Mouse (Mus musculus): ENCODE measurements around the gene Dgcr8.

Dgcr8 gene

DNA sequence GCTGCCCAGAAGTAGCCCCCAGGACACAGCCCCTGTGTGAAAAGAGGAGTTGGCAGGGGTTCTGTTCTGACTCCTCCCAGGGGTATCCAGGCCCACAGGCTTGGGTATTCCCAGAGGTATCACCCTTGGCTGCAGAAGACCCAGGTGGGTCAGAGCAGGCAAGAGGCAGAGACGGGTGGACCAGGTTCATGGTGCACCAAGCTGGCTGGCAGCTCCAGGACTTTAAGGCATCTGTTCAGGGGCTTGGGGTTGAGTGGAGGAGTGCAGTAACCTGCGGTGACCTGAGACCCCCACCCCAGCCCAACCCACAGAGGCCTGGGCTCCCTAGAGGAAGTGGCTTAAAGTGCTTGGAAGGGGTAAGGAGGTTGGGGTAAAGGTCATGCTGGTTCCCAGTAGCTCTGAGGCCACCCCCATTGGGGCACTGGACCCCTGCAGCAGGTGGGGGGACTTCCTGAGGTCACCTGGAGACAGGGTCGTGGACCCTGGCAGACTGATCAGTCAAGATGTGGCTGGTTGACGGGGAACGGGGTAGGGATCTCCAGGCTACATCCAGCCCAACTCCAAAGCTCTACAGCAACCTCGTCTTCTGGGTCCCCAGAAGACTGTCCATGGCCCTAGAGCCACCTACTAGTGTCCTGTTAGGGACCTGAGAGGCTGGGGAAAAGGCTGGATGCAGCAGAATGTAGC lies 68.0 kb downstream of the Dgcr8 start:
- no peak for DNase-seq (ENCODE audit: low read depth, low spot score)

DNA sequence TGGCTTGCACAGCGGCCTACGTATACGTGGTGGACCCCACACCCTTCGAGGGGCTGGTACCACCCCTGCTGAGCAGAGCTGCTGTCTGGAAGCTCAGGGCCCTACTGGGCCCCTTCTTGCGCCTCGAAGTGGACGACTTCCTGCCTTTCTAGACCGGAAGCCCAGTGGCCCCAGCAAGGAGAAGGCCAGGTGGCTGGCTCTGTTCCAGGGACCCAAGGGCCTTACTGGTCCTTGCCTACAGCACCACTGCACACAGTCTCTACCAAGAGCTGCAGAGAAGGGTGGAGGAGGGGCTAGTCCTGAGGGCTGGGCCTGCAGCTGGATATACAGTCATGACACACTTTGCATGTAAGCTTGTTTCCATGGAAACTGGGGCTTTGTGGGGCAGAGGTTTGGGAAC lies 69.0 kb downstream of the Dgcr8 start:
- no peak for DNase-seq (ENCODE audit: low read depth, low spot score)

DNA sequence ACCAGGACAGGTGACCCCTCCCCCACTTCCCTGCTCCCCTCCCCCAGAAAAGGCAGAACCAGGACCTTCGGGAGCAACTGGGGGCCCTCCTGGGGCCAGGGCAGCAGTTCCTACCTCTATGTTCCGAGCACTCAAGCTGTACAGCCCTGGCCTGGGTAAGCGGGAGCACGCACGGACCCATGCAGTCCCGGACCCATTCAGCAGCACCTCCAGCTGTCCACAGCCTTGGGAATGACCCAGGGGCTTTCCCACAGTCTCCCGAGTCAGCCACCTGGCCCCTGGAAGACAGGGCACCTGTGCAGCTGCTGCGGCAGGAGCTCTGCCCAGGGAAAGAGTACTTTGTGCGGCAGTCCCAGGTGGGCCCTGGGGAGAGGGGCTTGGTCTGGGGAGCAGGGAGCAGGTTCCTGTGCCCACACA lies 70.5 kb downstream of the Dgcr8 start:
- no peak for DNase-seq (ENCODE audit: low read depth, low spot score)

DNA sequence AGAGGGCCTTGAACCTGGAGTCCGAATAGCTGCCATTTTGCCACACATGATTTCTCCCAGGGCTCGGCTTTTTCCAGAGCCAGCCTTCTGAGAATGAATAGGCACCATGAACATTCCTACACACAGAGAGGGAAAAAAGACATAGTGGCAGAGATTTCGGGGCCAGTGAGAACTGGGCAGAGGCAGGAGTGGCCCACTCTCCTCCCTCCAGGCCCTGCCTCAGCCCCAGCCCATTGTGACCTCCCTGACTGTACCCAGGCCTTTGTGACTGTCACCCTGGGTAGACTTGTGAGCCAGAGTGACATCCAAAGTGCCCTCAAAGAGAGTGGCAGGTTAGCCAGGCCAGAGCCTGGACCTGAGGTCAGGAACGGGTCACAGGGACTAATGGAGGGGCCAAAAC lies 71.5 kb downstream of the Dgcr8 start, which contains the start of gene Ccdc188:
Ccdc188 (plus strand) TSS at position 301 of the 400 bp plus-strand sequence.
- DNase-seq (ENCODE audit: low read depth, low spot score) = no peak

DNA sequence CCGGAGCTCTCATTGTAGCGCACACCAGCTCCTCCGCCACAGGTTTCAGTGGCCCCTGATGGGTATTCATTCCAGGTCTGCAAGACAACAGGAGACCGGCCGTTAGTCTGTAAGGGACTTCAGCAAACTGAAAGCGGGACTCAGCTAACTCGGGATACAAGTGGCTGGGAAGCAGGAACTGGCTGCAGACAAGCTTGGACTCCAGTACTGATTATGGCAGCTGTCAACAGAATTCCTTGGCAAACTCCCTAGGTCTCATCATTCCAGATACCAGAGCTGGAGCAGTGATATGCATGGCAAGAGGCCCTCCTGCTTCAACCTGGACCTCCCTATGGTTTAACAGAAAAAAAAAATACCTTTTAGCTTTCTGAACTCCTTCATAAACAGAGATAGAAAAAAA lies 74.2 kb downstream of the Dgcr8 start:
- DNase-seq (ENCODE audit: low read depth, low spot score) = no peak

DNA sequence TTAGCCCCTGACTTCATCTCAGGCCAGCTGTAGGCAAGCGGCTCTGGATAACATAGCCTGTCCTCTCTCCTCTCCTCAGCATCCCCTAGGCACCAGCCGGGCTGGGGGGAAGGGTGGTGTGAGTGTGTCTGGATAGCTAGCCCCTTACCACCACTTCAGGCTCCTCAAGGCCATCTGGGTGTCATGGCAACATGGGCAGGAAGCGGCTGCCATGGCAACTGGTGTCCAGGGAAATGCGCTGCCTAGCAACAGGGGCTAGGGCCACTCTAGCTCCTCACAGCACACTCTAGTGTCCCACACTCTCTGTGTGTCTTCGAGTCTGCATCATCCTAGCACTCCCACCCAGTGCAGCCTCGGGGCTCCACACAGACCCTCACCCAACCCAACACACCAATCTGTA lies 75.4 kb downstream of the Dgcr8 start:
- DNase-seq (ENCODE audit: low read depth, low spot score) = peak; percentile 66

DNA sequence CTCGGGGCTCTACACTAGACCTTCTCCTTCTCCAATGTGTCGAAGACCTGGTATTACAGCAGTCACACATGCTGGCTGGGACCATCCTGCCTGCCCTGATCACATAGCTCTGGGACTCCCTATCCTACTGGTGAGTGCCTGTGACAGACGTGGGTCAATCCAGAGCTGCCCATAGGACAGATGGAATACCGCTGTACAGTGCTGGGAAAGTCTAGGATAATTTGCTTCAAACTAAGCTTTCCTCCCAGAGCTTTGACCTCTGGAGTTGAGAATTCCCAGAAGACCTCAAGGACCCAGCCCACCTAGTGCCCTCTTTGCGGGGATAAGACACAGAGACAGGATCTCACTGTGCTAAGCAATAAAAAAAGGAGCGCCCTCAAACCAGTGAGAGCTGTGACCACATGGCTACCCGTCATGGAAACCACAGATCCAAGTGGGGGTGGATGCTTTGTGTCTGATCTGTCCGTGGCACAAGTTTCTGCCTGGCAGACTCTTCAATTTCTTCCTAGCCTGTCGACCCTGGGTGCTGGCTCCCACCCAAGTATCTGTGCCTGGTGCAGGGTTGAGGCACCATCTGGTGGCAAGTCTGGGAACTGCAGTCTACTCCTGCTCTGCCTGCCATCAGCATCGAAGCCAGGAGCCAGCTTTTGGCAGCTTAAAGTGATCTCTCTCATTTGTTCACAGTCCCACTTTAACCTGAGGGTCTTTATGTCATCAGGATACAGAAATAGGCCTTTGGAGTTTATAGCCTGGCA lies 77.5 kb downstream of the Dgcr8 start:
- peak; percentile 80 for DNase-seq (ENCODE audit: low read depth, low spot score)

DNA sequence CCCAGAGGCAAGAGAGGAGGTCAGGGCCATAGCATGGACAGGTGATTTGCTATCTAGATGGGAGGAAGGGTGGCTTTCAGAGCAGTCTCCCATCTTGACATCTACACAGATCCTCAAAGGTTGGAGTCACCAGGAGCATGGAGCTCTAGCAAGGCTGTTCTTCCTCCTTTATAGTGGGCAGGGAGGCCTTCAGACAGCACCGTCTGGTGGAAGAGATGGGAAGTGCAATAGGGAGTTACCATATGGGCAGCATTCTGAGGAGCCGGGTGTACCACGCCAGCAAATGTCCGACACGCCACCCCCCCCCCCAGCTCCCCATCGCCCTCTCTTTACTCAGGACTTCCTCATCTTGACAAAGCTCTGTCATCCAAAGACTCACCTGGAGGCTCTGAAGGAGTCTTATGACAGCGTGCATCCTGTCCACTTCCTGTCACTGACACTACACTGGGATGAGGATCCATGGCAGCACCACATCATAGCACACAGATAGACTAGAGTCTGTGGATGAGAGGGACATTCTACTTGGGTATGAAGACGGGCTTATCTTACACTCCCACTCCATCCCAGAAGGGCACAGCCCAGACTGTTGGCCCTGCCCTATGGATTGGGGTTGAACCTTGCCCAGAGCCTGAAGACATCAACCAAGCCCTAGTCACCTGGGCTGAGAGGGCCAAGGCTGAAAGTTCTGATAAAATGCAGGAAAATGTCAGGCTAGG lies 78.2 kb downstream of the Dgcr8 start:
- DNase-seq (ENCODE audit: low read depth, low spot score) = no peak
